Mouse (Mus musculus) frontal cortex, postnatal 36 days (tissue): ENCODE data around the gene Agtrap.

Source experiments
- DNase-seq, 2 experiments: peaks; one replicate each; pipeline ENCODE4 v3.0.0; 2022; ENCODE audit warnings: low spot score in 2 of 2

The Agtrap gene

DNA sequence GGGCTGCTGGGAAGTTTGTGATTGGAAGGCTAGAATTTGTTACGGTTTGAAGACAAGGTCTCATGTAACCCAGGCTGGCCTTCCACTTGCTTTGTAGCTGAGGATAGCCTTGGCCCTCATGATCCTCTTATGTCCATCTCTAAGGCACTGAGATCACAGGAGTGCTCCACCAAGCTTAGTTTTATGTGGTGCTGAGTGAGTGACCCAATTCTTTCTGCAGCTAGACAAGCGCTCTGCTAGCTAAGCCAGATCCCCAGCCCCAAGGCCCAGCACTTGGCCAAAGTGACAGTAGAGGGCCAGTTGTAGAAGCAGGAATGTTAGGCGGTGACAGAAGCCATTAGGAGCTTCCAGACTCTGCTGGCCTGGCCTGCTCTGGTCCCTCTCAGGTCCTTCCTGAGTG is 16.3 kb upstream of the Agtrap start:
- DNase-seq: no peak

DNA sequence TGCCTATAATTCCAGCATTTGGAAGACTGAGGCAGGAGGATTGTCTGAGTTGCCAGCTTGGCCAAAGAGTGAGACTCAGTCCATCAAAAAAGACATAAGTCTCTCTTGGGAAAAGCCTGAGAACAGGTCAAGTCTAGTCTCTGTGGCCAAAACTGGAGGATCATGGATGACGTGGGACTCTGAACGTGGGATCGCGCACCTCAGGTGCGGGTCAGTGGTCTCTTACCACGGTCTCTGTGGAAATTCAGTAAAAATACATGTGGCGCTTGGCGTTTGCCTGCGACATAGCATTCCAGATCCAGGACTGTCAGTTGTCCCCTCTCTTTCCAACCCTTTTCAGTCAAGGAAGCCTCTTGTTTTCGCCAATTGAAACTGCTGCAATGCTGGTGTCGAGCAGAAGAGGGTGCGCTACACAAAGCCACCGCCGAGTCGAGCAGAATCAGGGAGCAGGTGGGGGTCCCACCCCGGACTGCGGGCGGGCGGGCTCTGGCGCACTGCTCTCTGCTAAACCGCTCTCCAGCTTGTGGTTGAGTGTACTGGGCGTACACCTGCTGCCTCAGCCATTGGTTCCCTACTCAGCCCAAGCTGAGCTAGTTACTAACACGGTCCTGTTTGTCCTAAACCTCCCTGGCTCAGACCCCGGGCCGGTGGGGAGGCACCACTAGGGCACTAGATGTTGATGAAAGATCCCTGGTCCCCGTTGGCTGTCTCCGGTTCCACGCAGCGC is 14.1 kb upstream of the Agtrap start:
- DNase-seq: peak; percentile 58 to 74

DNA sequence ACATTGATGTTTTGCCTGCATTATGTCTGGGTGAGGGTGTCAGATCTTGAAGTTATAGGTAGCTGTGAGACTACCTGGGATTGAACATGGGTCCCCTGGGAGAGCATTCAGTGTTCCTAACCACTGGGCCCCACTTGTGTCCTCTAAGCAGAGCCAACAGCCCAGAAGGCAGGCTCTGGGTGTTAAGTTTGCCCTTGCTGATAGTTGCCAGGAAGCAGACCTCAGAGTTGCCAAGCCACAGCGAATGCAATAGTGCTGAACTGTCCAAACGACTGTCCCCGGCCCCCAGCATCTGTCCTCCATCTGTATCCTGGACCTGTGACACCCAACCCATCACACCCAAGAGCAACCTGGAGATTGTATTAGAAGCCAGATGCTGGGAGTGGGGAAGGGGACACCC is 10.8 kb upstream of the Agtrap start:
- DNase-seq: no peak

DNA sequence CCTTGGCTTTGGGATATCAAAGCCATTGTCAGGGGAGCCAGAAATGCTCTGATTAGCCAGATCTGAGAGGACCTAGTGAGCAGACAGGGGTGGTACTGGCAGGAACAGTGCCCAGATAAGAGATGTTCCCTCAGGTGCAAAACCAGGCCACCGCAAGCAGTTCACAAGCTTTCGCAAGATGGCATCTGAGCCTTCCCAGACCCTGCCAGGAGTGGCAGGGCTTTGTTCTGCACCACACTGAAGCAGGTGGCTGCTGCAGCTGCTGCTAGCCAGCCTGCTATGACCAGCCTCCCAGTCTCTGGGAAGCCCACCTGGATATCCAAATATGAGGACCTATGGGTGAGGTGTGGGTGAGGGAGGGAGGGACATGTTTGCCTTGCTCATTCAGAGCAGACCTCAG is 10.1 kb upstream of the Agtrap start:
- DNase-seq: no peak

DNA sequence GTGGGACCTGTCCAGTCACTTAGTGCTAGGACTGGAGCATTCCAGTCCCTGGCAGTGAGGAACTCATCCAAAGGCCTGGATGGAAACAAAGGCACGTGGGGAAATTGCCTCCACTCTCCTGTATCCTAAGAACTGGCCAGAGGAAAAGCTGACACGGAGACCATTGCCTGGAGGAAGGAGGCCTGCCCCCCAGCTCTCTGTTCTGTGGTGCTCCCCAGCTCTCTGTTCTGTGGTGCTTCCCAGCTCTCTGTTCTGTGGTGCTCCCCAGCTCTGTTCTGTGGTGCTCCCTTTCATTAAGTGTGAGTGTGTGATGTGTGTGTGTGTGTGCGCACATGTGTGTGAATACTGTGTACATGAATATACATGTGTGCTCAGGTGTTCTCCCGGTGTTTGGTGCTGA is 7.2 kb upstream of the Agtrap start:
- no peak for DNase-seq

DNA sequence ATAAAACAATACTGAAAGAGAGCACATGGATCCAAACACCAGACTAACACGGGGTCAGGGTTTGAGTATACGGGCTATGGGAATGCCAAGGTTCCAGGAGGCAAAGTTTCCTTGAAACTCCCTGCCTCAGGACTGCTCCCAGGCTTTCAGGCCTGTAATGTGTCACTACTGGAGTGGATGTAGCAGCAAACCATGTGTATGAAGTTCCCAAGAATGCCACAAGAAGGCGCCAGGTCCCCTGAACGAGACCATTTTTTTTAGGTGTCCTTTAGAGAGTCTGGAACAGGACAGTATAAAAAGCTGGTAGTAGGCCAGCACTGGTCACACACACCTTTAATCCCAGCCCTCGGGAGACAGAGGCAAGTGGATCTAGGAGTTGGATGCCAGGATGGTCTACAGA is 6.3 kb upstream of the Agtrap start:
- DNase-seq: no peak

DNA sequence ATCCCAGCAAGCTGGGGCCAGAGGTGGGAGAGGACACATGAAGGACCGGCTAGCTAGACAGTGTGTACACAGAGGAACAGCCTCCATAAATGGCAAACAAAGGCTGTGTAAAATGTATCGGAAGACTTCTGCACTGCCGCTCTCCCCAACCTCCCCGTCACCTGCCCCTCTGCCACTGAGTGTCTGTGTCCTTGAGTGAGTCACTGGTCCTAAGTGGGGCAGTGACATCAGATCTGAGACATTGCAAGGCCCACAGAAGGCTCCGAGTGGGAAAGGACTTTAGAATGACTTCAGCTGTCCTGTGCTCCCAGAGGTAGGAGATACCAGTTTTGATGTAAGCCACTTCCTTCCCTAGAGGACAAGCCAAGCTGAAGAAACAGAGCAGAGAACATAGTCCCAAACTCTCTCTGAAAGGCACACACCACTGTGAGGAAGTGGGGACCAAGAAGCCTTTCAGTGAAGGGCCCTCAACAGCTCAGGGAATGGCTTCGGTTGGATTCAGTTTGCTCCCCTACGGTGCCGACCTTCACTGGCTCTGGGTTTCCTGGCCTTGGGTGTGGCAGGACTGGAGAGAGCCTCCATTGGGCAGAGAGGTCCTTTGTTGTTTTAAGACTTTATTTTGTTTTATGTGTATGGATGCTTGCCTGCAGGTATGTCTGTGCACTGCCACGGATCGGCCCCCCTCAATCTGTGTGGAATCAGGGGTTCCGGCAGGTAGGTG is 4.9 kb upstream of the Agtrap start:
- no peak for DNase-seq

DNA sequence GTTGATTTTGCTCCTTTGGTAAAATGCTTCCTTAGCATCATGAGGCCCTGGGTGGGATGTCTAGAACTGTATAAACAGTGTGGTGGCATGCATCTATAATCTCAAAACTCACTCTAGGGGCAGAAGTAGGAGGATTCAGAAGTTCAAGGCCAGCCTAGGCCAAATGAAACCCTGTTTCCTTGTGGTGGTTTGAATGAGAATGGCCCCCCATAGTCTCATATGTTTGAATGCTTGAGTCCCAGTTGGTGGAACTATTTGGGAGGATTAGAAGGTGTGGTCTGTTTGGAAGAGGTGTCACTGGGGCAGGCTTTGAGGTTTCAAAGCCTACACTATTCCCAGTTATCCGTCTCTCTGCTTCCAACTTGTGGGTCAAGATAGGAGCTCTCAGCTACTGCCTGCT is 3.4 kb upstream of the Agtrap start:
- DNase-seq: no peak

DNA sequence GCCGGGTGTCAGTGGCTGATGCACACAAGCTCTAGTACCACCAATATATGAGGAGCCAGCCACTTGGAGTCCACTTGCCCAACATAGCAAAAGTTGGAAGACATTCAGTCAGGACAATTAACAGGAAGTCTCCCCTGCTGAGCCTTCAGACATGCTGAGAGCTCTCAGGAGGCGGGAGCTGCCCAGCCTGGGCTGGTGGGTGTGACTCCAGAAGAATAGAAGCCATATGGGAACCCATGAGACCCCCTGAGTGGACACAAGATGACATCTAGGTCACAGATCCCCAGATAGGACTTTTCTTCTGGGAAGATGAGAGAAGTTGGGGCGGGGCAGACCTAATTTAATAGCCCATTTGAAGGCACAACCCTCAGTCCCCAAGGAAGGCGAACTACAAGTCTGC is 1.3 kb upstream of the Agtrap start:
- DNase-seq: no peak

DNA sequence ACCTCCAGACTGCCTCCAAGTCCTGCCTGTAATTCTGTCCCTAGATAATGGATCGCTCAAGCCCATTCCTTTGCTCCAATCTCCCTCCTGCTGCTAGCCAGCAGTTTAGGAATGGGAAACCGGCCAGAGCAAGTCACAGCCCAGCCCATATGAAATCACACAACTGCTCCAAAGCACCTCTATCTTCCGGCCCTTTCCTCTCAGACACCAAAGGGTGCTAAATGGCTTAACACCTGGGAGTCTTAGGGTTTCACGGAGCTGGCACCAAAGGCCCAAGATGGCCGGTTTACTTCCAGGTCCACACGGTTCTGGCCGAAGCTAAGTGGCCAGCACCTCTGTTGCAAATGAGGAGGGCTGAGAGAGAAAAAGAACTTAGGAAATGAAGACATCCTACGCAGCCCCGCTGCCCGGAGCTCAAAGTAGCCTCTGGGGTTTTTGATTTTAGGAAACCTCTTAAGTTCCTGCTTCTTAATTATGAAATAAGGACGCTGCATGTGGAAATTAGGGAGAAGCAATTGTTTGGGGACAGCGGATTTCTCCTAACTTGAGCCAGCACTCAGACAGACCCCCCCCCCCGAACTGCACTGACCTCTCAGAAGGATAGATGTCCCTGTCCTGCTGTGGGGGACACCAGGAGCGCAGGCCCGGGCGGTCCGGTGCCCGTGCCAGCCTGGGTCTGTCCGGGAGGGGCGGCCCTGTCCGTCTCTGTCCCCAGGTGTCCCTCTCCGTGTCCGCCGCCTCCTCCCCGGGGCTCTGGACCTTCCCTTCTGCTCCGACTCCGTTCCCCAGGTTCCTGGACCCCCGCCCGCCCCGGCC is 532 bp downstream of the Agtrap start:
- no peak for DNase-seq

DNA sequence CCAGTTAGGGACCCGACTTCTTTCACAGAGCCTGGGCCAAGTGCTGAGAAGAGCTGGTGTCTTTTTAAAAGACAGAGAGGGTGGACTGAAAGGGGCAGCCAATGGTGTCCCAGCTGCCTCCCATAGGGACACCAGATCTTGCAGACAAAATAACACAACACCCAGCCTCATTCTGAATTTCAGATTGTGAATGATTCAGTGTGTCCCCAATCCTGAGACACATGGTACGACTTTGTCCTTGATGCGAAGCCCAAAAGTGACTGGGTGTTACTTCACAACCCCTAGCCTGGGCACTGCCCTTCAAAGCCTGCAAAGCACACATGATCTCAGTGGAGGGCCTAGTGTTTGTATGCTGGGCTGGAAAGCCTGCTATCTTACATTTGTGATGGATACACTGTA is 1.9 kb downstream of the Agtrap start:
- DNase-seq: no peak

DNA sequence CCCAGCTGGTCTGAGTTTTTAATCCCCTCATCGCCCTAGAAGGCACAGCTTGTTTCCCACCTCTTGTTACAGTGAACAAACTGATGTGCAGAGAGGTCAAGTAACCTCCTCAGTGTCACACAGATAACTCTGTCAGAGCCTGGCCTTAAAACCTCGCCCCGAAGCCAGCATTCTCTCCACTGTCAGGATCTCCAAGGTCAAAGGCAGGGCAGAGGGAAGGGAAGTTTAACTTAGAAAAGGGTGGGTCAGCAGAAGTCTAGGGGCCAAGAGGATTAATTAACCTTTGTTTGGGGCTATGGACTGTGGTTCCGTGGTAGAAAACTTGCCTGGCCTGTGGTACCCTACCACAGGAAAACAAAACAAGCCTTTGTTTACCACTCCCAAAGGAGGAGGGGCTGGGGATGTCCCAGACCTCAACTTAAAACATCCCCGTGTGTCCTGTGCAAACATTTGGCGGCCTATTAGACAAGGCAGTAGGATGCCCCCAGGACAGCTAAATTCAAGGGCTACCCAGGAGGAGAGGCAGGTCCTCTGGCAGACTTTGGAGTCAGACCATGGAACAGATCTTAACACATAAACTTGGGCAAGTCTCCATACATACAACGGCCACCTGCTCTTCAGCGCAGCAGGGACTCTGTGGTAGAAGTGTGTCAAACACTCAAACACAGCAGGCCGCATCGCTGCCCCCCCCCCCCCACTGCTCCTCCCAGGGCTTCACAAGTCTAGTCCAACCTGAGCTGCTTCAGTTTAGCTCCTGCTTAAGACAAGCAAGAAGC is 2.5 kb downstream of the Agtrap start:
- no peak for DNase-seq

DNA sequence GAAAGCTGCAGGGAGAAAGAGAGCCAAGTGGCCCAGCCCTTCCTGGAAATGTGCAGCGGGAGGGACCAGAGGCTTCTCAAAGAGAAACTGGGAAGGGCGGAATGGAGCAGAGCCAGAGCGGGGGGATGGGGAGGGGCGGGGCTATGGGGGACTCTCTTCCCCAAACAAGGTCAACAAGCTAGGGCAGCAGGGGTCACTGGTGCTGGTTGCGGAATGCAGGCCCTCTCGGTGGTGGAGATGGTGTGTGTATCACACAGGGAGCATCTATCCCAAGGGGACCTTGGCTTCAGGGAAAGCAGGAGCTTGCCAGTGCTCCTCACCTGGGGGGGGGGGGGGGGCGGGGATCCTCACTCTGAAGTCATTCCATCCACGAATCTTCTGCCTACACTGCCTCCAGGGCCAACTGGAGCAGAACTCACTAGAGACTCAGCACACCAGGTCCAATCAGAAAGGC is 3.5 kb downstream of the Agtrap start:
- no peak for DNase-seq

DNA sequence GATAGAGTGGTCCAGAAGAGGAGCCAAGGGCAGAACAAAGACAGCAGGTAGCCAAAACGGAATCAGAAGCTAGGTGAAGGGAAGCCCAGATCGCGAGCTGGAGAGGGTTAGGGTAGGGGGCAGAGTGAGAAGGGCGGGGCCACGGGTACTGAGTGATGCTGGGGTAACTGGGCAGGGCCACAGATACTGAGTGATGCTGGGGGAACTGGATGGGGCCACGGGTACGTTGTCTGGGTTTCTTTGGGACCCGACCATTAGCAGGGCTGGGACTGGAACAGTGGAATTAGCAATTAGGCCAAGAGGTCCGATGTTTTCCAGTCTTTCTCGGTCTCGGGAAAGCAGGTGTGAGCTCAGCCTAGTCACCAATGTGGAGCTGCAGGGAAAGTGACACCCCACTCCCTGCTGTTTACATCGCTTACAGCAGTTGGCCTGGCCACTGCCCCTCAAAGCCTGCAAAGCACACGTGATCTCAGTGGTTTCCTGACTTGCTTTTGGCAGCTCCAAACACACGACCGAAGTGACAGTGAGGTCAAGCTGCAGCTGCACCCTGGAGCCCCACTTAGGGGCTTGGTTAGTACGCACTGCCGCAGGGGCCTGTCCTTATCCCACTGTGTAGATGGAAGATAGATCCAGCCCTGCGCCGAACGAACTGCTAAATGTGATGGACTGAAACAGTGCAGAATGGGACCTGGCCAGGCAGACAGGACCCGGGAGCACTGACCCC is 4.5 kb downstream of the Agtrap start:
- DNase-seq: no peak

DNA sequence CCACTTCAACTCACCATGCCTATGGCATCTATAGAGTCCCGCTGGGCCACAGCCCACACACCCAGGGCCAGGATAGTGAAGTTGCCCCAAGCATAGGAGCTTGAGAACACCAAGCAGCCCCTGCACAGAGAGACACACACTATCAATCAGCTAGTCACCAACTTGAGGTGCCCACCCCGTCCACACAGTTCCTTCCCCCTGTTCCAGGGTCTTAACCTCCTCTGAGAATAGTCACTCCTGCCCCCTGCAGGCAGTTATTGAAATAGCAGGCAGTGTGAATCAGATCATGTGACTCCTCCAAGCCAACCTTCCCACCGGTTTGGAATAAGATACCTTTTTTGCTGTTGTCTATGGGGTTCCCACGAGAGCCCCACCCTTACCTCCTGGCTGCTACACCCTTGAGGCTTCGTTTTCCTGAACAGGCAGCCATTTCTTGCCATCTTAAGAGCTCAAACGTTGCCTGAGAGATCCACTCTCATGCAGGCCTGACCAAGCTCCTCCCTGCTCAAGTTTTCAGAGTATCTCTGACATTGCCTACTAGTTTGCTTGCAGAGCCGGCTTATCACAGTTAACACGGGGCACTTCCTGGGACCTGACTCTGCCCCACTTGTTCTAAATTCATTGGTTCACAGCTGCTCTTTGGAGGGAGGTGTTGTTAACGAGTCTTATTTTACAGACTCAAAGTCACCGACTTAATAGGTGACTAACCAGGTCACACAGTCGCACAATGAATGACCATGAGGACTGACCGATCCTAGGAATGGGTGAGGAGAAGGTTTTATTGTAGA is 5.4 kb downstream of the Agtrap start:
- peak in 1 of 2 experiments; percentile 38 for DNase-seq

DNA sequence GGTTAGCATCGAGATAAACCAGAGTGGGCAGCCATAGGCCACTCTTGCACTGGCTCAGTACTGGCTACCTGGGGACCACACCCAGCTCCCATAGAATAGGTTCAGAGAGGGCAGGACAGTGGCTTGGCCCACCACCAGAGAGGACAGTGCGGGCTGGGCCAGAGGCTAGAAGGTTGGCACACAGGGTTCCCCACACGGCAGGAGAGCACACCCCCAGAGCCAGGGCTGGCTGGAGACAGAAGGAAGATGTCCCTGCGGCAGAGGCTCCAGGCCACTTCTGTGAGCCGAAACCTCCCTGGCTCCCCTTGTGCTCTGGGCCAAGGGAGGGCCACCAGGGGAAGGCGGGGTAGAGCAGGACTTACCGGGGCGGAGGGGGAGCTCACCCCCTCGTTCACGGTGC is 6.6 kb downstream of the Agtrap start:
- no peak for DNase-seq

DNA sequence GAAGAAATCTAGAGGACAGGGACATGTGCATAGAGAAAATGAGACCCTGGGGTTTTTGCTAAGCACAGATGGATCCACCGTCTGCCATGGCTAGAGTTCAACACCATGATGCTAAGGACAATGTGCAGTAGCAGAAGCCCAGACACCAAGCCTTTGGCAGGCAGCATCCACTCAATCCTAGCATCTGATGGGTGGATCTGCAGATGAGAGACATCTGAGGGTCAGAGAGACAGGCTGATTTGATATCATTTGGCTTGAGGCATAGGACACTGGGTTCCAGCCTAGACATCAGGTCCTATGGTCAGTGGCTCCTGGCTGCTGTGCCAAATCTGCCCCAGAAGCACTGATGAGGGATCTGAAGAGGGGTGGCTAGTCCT is 7.2 kb downstream of the Agtrap start:
- no peak for DNase-seq

DNA sequence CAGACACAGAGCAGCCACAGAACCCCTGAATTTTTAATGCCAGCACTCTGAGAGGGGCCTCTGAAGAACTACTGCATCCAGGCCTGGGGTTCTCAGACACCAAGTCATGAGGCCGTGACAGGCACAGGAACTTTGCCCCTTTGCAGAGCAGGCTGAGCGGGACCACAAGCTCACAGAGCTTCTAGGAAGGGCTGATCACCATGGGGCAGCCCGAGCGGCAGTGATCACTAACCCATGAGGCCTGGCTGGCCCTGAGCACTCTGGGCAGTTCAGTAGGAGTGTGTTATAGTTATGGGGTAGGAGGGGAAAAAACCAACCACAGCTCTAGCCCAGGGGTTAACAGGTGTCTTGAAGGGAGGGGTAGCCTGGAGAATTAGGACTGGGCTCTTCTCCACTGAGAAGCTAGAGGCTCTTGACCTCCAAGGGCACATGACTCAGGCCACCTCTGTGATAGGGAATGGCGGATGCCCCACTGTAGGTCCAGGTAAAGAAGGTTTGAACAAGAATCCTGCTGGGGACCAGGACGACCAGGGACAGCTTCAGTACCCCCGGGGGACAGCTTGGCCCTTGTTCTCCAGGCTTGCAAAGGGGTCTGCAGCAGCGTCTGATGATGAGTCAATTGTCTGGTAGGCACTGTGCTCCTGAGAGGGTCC is 7.8 kb downstream of the Agtrap start:
- DNase-seq: no peak

DNA sequence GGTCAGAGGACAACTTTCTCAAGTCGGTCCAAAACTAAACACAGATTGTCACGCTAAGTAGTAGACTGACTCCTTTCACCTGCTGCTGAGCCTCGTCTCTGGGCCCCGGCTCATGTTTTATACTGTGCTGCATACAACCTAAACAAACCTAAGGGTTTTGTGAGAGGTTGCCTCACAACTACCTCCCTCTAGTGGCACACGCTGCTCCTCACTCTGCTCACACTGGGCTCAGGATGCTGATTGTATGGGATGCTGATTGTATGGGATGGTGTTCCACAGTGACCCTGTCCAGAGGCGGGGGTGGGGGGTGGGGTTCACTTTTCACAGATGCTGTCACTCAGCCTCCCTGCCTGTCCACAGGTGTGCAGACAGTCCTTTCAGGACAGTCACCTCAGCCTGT is 8.6 kb downstream of the Agtrap start:
- DNase-seq: no peak

DNA sequence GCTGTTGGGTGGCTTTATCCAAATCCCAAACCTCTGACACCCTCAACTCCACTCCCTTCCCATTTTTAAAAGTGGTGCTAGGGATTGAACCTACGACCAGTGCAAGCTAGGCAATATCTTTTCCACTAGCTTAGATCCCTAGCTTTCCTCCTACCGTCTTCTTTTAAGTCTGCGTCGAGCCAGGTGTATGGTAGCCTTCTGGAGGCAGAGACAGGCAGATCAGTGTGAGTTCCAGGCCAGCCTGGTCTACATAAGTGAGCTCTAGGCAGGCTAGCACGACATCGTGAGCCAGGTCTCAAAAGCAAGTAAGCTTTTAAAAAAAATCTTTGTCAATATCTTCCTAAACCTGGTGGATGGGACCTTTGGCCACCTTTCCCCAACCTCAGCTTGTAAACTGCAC is 11.9 kb downstream of the Agtrap start:
- DNase-seq: no peak
